Mouse (Mus musculus): ENCODE measurements around the gene Dixdc1. TPM values are rescaled to one million over a fixed set of nuclear protein-coding genes. Genes with fewer than 3 reads are reported as not detected.
A peak's percentile ranks its signal among the peaks of the same experiment; 100 is the strongest.

Gene Dixdc1
- polyA plus RNA-seq, 1 experiment from 2014 or later: 21.4 TPM

DNA sequence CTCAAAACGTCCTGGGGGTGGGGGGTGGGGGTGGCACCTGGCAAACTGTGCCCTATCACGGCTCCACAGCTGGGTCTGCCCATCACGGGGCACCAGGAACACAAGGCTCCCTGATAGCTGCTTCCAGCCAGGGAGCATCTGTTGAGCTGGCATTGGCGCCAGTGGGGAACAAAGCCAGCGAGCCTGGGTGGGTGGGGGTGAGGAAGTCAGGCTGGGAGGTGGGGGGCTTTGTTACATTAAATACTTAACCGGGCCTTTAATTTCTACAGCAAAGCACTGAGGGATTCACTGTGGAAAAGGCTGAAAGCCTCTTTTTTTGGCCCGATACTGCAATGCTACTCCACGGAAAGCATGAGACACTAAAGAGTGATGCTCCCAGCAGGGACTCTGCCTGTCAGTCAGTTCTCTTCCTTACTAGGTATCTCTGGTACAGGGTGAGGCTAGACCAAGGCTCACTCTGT lies 16.8 kb downstream of the Dixdc1 start:
- no peak overlapping the region for H3K9ac ChIP-seq
- H3K27me3 ChIP-seq: no peaks in the 10 kb centered on the region
- peak overlapping the region; percentile 70 for H3K27ac ChIP-seq
- H3K4me1 ChIP-seq: peaks cover 61% of the 10 kb centered on the region
- H3K36me3 ChIP-seq (ENCODE audit: poor library complexity, severe bottlenecking): 0 out of 2 replicates have a peak, but pooled peaks cover 5% of the 10 kb centered on the region
- peak overlapping the region; percentile 36; the same call in 1 of the 2 replicates for H3K4me2 ChIP-seq
- ATAC-seq: peak; percentile 59
- 48% methylated on average over 8 of the region's 8 CpGs for WGBS
- no peaks in the 10 kb centered on the region; the same call in 1 of the 2 replicates for H3K9me3 ChIP-seq (replicated peaks)
- H3K4me3 ChIP-seq: no peak overlapping the region

DNA sequence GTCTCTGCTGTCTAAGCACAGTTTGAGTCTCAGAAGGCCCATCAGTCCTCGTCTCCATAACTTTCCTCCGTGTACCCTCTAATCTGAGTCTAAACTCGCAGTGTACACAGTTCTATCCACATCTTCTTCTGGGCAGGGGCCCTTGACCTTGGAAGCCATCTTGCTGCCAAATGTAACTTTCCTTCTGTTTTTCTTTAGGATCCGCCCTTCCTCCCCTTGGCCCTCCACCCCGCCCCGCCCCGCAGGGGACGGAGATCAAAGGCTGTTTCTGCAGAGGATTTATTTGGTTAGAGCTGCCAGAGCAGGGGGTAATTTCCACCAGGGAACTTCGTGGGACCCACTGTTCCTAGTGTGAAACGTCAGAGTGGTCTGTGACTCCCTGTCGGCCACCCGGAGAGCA lies 18.3 kb downstream of the Dixdc1 start:
- Histone ChIP-seq H3K9me3 (replicated peaks) (no peaks in the 10 kb centered on the region; the same call in 1 of the 2 replicates), H3K4me2 (no peak overlapping the region), H3K9ac (no peak overlapping the region), H3K4me1 (peaks cover 46% of the 10 kb centered on the region), H3K27ac (no peak overlapping the region), H3K4me3 (no peak overlapping the region), H3K36me3 (ENCODE audit: poor library complexity, severe bottlenecking) (peaks cover 8% of the 10 kb centered on the region; the same call in 1 of the 2 replicates), H3K27me3 (no peaks in the 10 kb centered on the region)
- 52% methylated on average over 12 of the region's 12 CpGs for WGBS
- ATAC-seq: no peak

DNA sequence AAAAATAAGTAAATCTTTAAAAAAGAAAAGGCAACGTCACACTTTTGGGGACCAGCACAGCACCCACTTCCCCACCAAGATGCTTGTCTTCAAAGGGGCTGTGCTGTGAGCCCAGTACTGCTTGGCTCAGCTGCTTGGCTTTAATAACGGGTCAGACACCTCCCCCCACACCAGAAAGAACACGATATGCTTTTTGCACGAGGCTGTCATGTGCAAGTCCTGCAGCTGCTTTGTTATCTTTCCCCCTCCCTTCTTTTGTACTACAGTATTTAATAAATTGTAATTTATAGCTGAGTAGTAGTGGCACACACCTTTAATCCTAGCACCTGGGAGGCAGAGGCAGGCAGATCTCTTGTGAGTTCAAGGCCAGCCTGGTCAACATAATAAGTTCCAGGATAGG lies 20.4 kb downstream of the Dixdc1 start:
- Histone ChIP-seq H3K9ac (no peak overlapping the region), H3K4me3 (no peak overlapping the region), H3K36me3 (ENCODE audit: poor library complexity, severe bottlenecking) (peaks cover 8% of the 10 kb centered on the region; the same call in 1 of the 2 replicates), H3K4me1 (peaks cover 25% of the 10 kb centered on the region), H3K27me3 (no peaks in the 10 kb centered on the region), H3K9me3 (replicated peaks) (no peaks in the 10 kb centered on the region; the same call in 1 of the 2 replicates), H3K4me2 (no peak overlapping the region), H3K27ac (no peak overlapping the region)
- WGBS: 82% methylated on average over 4 of the region's 4 CpGs
- ATAC-seq: no peak

DNA sequence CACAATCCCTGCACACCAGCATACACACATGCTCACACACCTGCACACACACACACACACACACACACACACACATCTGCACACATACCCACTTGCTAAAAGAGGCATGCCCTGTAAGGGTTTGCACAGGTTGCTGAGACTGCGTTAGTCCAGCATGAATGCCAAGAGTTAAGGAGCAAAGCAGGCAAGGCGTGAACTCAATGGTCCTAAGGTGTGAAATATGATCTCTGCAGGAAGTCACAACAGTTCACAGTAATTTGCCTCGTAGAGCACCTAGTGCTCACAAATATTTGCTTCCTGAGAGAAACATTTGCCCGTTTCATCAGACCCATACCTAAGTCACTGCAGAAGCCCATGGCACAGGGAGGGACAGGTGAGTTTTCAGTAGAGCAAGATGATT lies 25.1 kb downstream of the Dixdc1 start:
- Histone ChIP-seq H3K27ac (no peak overlapping the region), H3K9ac (no peak overlapping the region), H3K4me3 (no peak overlapping the region), H3K27me3 (no peaks in the 10 kb centered on the region), H3K36me3 (ENCODE audit: poor library complexity, severe bottlenecking) (peaks cover 15% of the 10 kb centered on the region), H3K9me3 (replicated peaks) (no peaks in the 10 kb centered on the region), H3K4me2 (no peak overlapping the region), H3K4me1 (no peaks in the 10 kb centered on the region)
- 67% methylated on average over 4 of the region's 4 CpGs for WGBS
- no peak for ATAC-seq

- no peak overlapping the region for H3K9ac ChIP-seq
- H3K4me2 ChIP-seq: no peak overlapping the region
- ATAC-seq: no peak
- no peak overlapping the region for H3K27ac ChIP-seq
- H3K27me3 ChIP-seq: no peaks in the 10 kb centered on the region
- no peaks in the 10 kb centered on the region for H3K9me3 ChIP-seq (replicated peaks)
- 86% methylated on average over 4 of the region's 4 CpGs for WGBS
- no peaks in the 10 kb centered on the region for H3K4me1 ChIP-seq
- H3K4me3 ChIP-seq: no peak overlapping the region
- H3K36me3 ChIP-seq (ENCODE audit: poor library complexity, severe bottlenecking): peaks cover 10% of the 10 kb centered on the region
These were observed 28.0 kb downstream of the Dixdc1 start for GRCm38 (mm10) chr9:50711337-50711736.

GRCm38 (mm10) chr9:50709108-50709507 lies 30.2 kb downstream of the Dixdc1 start:
- no peak overlapping the region for H3K4me2 ChIP-seq
- H3K9ac ChIP-seq: no peak overlapping the region
- WGBS: 26% methylated on average over 2 of the region's 2 CpGs
- peaks cover 10% of the 10 kb centered on the region; the same call in 1 of the 2 replicates for H3K36me3 ChIP-seq (ENCODE audit: poor library complexity, severe bottlenecking)
- H3K27me3 ChIP-seq: no peaks in the 10 kb centered on the region
- no peak for ATAC-seq
- no peak overlapping the region for H3K4me3 ChIP-seq
- no peaks in the 10 kb centered on the region for H3K4me1 ChIP-seq
- no peak overlapping the region for H3K27ac ChIP-seq
- no peaks in the 10 kb centered on the region for H3K9me3 ChIP-seq (replicated peaks)

GRCm38 (mm10) chr9:50704907-50705306 lies 34.4 kb downstream of the Dixdc1 start:
- Histone ChIP-seq H3K36me3 (ENCODE audit: poor library complexity, severe bottlenecking) (peaks cover 6% of the 10 kb centered on the region; the same call in 1 of the 2 replicates), H3K27me3 (peaks cover 7% of the 10 kb centered on the region; the same call in 1 of the 2 replicates), H3K9ac (no peak overlapping the region), H3K4me1 (no peaks in the 10 kb centered on the region), H3K4me2 (no peak overlapping the region), H3K27ac (no peak overlapping the region), H3K4me3 (no peak overlapping the region), H3K9me3 (replicated peaks) (no peaks in the 10 kb centered on the region)
- no peak for ATAC-seq
- 35% methylated on average over 6 of the region's 6 CpGs for WGBS

DNA sequence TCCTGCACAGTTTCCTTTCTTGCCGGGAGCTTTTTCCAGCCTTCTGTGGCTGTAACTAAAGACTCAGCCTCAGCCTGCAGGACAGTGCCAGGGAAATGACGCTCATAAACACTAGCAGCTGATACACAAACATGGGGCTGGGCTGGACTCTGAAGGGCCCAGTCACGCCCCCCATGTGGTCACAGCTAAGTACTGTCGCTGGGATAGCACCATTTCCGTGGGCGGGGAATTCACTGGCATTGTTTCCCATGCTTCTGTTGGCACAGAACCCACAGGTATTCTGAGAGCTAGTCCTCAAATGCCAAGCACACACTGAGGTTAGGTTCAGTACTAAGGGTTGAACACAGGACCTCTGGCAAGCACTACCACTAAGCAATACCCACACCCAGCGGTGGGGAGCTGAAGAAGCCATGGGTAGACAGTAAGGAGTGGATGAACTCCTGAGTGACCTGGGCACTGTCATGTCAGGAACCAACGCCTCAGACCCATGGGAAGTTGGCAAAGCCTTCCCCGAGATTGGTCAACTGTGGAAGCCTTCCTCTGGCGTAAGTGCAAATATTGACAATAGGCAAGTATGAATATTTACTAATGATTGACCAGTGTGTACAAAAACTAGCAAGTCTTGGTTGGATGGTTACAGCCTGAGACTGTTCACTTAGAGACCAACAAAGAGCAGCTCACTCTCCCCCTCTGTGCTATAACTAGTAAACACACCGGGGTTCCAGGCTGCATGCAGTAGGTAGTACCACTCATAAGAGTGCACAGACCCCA lies 38.2 kb downstream of the Dixdc1 start:
- peaks cover 22% of the 10 kb centered on the region for H3K4me1 ChIP-seq
- peaks cover 5% of the 10 kb centered on the region; the same call in 1 of the 2 replicates for H3K36me3 ChIP-seq (ENCODE audit: poor library complexity, severe bottlenecking)
- no peak overlapping the region for H3K4me2 ChIP-seq
- no peak overlapping the region for H3K9ac ChIP-seq
- no peak for ATAC-seq
- 69% methylated on average over 11 of the region's 11 CpGs for WGBS
- no peaks in the 10 kb centered on the region for H3K9me3 ChIP-seq (replicated peaks)
- H3K4me3 ChIP-seq: no peak overlapping the region
- H3K27me3 ChIP-seq: peaks cover 12% of the 10 kb centered on the region; the same call in 1 of the 2 replicates
- H3K27ac ChIP-seq: no peak overlapping the region

DNA sequence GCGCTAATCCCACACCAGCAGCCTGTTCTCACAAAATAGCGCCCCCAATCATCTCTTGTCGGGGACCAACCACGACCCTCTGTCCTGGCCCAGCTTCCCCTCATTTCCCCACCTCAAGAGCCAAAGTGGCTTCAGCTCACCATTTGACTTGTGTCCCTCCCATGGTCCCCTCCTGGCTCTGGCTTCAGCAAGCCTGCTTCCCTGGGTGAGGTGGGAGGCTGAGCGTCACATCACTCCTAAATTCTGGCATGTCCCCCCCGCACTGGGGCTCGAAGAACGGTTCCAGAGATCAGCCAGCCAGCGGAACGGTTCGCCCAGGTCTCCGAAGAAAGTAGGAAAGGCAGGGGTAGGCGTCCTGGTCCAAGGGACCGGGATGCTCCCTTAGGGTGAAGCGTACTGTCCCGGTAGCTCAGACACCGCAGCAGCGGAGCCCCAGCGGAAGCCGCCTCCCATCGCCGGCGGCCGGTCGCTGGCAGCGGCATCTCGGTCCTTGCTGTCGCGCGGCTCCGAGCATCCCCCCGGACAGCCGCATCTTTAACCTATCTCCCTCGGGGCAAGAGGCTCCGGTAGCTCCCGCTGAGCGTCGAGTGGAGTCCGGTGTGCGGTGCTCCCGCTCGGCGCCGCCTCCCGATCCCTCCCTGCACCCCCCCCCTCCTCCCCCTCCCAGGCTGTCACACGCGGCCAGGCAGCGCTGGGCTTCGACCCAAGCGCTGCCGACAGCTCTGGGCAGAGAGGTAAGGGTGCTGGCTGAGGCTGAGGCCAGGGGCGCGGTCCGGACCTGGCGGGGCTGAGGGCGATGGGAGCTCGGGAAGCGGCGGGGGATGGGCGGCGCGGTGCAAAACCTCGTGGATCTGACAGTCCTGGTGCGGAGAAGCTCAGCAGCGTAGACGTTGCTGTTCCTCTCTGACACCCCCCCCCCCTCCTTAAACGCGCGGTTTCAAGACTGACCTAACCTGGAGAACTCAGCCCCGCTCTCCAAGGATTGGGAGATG lies 40.6 kb downstream of the Dixdc1 start:
- Histone ChIP-seq H3K27ac (peak overlapping the region; percentile 54), H3K36me3 (ENCODE audit: poor library complexity, severe bottlenecking) (peaks cover 12% of the 10 kb centered on the region; the same call in 1 of the 2 replicates), H3K4me2 (peak overlapping the region; percentile 98), H3K9ac (peak overlapping the region; percentile 81), H3K27me3 (peaks cover 12% of the 10 kb centered on the region; the same call in 1 of the 2 replicates), H3K4me1 (peaks cover 24% of the 10 kb centered on the region), H3K4me3 (peak overlapping the region; percentile 60), H3K9me3 (replicated peaks) (no peaks in the 10 kb centered on the region)
- WGBS: under 1% methylated on average over 67 of the region's 70 CpGs
- ATAC-seq: peak; percentile 63

DNA sequence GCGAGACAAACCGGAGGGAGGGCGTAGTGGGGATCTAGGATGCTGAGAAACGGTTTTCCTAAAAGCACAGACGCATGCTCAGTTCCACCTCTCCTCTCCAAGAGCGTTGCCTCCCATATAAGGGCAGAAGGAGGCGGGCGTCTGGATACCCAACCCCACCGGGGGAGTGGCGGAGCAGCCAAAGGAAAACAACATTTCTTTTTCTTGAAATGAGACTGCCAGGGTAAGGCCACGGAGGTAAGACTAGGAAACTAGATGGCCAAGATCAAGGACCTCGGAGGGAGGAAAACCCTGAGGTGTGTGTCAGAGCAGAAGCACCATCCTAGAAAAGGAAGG lies 41.6 kb downstream of the Dixdc1 start:
- Histone ChIP-seq H3K27ac (0 out of 2 replicates have a peak overlapping the region, but pooled peaks have one; percentile 33), H3K9me3 (replicated peaks) (no peaks in the 10 kb centered on the region), H3K36me3 (ENCODE audit: poor library complexity, severe bottlenecking) (peaks cover 12% of the 10 kb centered on the region; the same call in 1 of the 2 replicates), H3K4me2 (peak overlapping the region; percentile 98), H3K4me1 (peaks cover 35% of the 10 kb centered on the region), H3K9ac (peak overlapping the region; percentile 58), H3K4me3 (peak overlapping the region; percentile 60), H3K27me3 (peaks cover 12% of the 10 kb centered on the region; the same call in 1 of the 2 replicates)
- under 1% methylated on average over 12 of the region's 12 CpGs for WGBS
- peak; percentile 88 for ATAC-seq

DNA sequence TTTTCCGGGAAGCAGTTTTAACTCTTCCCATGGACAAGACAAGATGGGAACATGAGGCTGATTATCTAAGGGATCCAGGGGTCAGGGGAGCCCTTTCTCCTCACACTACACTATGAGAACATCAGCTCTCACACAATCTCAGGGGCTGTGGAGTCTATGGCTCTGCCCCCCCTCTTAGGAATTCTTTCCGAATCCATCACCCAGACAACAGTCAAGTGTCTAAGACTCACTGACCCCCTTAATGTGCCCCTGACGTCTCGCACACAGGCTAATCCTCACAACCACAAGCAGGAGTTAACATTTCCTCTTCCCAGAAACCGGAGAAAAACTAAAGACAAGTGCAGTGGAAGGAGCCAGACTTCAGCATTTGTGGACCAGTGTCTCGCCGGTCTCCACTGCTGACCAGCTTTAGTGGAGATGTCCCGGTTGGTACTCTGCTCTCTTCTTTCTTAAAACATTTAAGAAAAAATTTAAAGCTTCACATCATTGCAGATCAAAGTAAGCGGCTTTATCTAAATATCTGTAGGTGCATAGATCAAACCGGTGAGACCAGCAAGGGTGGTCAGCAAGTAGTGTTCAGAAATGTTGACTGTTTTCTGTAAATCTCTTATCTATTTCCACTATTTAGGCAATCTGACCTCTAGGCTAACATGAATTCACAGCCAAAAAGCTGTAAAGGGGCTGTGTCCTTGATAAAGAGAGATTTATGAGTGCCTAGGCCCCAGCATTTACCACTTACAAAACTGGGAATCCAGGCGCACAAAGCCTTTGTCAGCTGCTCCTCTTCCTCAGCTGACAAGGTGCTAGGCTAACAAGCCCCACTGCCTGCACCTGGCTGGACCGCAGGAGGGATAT lies 42.2 kb downstream of the Dixdc1 start:
- H3K9ac ChIP-seq: peak overlapping the region; percentile 58
- H3K27ac ChIP-seq: 0 out of 2 replicates have a peak overlapping the region, but pooled peaks have one; percentile 33
- H3K27me3 ChIP-seq: peaks cover 12% of the 10 kb centered on the region; the same call in 1 of the 2 replicates
- peaks cover 41% of the 10 kb centered on the region for H3K4me1 ChIP-seq
- H3K9me3 ChIP-seq (replicated peaks): no peaks in the 10 kb centered on the region
- 37% methylated on average over 12 of the region's 12 CpGs for WGBS
- peaks cover 12% of the 10 kb centered on the region; the same call in 1 of the 2 replicates for H3K36me3 ChIP-seq (ENCODE audit: poor library complexity, severe bottlenecking)
- peak overlapping the region; percentile 98 for H3K4me2 ChIP-seq
- ATAC-seq: no peak
- peak overlapping the region; percentile 60 for H3K4me3 ChIP-seq

All from forebrain, embryonic 13.5 days (tissue).